Mouse (Mus musculus): ENCODE measurements around the gene Muc15. TPM values are rescaled to one million over a fixed set of nuclear protein-coding genes. Genes with fewer than 3 reads are reported as not detected.

Muc15 gene
- polyA plus RNA-seq, 1 experiment from 2014 or later, result not detected

DNA sequence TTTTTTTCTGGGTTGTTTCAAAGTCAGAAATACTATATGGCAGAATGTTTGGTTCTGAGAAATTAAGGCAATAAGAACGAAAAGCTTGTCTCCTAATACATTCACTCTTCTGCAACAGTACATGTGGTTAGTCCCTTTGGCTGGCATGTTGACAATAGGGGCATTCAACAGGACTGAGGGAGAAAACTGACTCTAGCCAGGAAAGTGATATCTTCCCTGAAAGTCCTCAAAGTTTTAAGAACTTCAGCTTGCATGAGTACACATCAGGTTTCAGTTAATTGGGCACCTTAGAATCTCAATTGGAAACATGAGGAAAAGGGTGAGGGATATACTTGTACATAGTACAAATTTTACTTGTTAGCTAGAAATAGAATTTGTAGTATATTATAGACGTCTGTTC lies 16.8 kb downstream of the Muc15 start:
- no peak overlapping the region for H3K9ac ChIP-seq (replicated peaks)
- 61% methylated on average over 2 of the region's 2 CpGs for WGBS (ENCODE audit: insufficient replicate concordance)
- ATAC-seq (no peak), DNase-seq (no peak)
- H3K4me2 ChIP-seq (ENCODE audit: low read depth, low read length), result no peak overlapping the region
- H3K27ac ChIP-seq (ENCODE audit: low read depth), result no peak overlapping the region
- H3K36me3 ChIP-seq (replicated peaks; ENCODE audit: insufficient read depth, low read length), result no peaks in the 10 kb centered on the region
- TF ChIP-seq EP300 (IDR thresholded peaks at IDR 0.05; ENCODE audit: low read depth), result no peak
- TF ChIP-seq CTCF (IDR thresholded peaks at IDR 0.05; ENCODE audit: low read depth), result no peak
- no peaks in the 10 kb centered on the region for H3K4me1 ChIP-seq (ENCODE audit: insufficient read depth)
- no peaks in the 10 kb centered on the region for H3K27me3 ChIP-seq (ENCODE audit: insufficient read depth, low read length)
- no peaks in the 10 kb centered on the region for H3K9me3 ChIP-seq (ENCODE audit: low read length)
- no peak overlapping the region for H3K4me3 ChIP-seq (ENCODE audit: low read depth, low read length)

DNA sequence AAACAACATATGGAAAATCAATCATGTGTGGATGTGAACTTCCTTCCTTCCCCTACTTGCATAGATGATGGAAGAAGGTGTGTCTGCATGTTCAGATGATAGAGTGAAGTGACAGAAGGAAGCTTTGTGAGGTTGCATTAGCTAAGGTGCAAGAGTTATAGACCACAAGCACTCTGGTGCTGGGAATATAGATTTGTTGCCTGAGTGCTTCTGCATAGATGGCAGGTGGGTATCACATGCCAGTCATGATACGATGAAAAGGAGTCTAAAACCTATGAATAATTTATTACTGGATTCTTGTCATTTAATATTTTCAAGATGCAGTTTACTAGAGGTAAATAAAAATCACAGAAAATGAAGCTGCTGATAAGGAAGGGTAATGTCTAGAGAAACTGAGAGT lies 18.6 kb downstream of the Muc15 start:
- DNase-seq (no peak), ATAC-seq (no peak)
- no peaks in the 10 kb centered on the region for H3K27me3 ChIP-seq (ENCODE audit: insufficient read depth, low read length)
- H3K36me3 ChIP-seq (replicated peaks; ENCODE audit: insufficient read depth, low read length), result no peaks in the 10 kb centered on the region
- no peaks in the 10 kb centered on the region for H3K4me1 ChIP-seq (ENCODE audit: insufficient read depth)
- TF ChIP-seq CTCF (IDR thresholded peaks at IDR 0.05; ENCODE audit: low read depth), result no peak
- no peak for TF ChIP-seq EP300 (IDR thresholded peaks at IDR 0.05; ENCODE audit: low read depth)
- no peak overlapping the region for H3K4me3 ChIP-seq (ENCODE audit: low read depth, low read length)
- H3K4me2 ChIP-seq (ENCODE audit: low read depth, low read length), result no peak overlapping the region
- H3K27ac ChIP-seq (ENCODE audit: low read depth), result no peak overlapping the region
- H3K9me3 ChIP-seq (ENCODE audit: low read length), result no peaks in the 10 kb centered on the region
- WGBS (ENCODE audit: insufficient replicate concordance), result 85% methylated on average over 1 of the region's 1 CpGs
- H3K9ac ChIP-seq (replicated peaks), result no peak overlapping the region

DNA sequence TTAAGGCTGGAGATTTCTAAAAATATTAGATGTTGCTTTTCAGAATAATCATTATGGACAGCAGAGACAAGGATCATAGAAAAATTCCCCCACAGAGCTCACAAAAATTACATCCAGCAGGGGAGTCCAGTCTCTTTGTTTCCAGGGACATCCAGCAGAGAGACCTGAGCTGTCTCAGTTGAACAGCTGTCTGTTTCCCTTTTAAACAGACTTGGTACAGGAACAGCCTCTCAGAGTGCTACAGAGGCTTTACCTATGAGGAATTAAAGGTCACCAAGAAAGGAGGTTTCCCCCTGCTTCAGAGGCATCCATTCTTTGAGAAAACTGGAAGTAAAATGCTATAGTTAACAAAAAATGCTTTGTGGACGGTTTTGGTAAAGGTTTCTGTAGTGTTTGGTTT lies 19.4 kb downstream of the Muc15 start:
- DNase-seq (no peak), ATAC-seq (no peak)
- Histone ChIP-seq H3K27me3 (ENCODE audit: insufficient read depth, low read length) (no peaks in the 10 kb centered on the region), H3K9me3 (ENCODE audit: low read length) (no peaks in the 10 kb centered on the region), H3K4me2 (ENCODE audit: low read depth, low read length) (no peak overlapping the region), H3K36me3 (replicated peaks; ENCODE audit: insufficient read depth, low read length) (no peaks in the 10 kb centered on the region), H3K9ac (replicated peaks) (no peak overlapping the region), H3K4me3 (ENCODE audit: low read depth, low read length) (no peak overlapping the region), H3K27ac (ENCODE audit: low read depth) (no peak overlapping the region), H3K4me1 (ENCODE audit: insufficient read depth) (no peaks in the 10 kb centered on the region)
- WGBS (ENCODE audit: insufficient replicate concordance), result 50% methylated on average over 1 of the region's 1 CpGs
- TF ChIP-seq CTCF (IDR thresholded peaks at IDR 0.05; ENCODE audit: low read depth) (no peak), EP300 (IDR thresholded peaks at IDR 0.05; ENCODE audit: low read depth) (no peak)

DNA sequence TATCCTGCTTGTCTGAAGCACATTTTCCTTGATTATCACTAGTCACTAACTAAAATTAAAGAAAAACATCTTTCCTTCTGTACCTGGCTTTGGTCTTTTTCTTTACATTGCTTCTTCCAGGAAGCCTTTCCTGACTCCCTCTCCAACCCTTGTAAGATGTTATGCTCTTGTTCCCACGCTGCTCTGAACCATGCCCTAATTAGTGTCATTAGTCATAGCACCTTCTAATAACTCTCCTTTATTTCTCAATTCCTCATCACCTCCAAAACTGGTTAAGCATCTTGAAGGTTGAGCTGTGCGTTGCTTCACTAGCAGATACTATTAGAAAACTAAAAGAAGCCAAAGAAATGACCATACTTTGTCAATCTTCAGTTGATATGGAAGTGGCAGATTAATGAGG lies 36.4 kb downstream of the Muc15 start:
- no peak for TF ChIP-seq EP300 (IDR thresholded peaks at IDR 0.05; ENCODE audit: low read depth)
- no peak for TF ChIP-seq CTCF (IDR thresholded peaks at IDR 0.05; ENCODE audit: low read depth)
- Histone ChIP-seq H3K27me3 (ENCODE audit: insufficient read depth, low read length) (no peaks in the 10 kb centered on the region), H3K4me1 (ENCODE audit: insufficient read depth) (no peaks in the 10 kb centered on the region), H3K27ac (ENCODE audit: low read depth) (no peak overlapping the region), H3K9ac (replicated peaks) (no peak overlapping the region), H3K4me3 (ENCODE audit: low read depth, low read length) (no peak overlapping the region), H3K9me3 (ENCODE audit: low read length) (no peaks in the 10 kb centered on the region), H3K36me3 (replicated peaks; ENCODE audit: insufficient read depth, low read length) (no peaks in the 10 kb centered on the region), H3K4me2 (ENCODE audit: low read depth, low read length) (no peak overlapping the region)
- WGBS (ENCODE audit: insufficient replicate concordance), result 63% methylated on average over 2 of the region's 2 CpGs
- ATAC-seq (no peak), DNase-seq (no peak)

DNA sequence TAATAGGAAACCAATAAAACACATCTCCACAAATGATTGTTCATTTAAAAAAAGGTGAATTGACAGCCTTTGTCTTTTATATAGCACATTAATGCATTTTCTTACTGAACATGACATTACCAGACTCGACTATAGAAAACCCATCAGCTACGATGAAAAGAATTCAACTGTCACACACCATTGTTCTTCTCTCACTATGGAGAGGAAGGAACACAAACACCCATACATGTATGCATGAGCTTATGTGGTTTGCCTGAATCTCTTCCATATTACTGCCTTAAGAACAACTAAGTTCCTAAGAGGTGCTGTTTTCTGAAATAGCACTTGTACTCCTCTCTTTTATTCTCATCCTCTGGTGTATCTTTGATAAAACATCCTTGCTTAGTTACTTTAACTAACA lies 38.3 kb downstream of the Muc15 start:
- H3K4me1 ChIP-seq (ENCODE audit: insufficient read depth), result no peaks in the 10 kb centered on the region
- no peak for TF ChIP-seq CTCF (IDR thresholded peaks at IDR 0.05; ENCODE audit: low read depth)
- no peak for TF ChIP-seq EP300 (IDR thresholded peaks at IDR 0.05; ENCODE audit: low read depth)
- H3K9ac ChIP-seq (replicated peaks), result no peak overlapping the region
- DNase-seq (no peak), ATAC-seq (no peak)
- H3K4me3 ChIP-seq (ENCODE audit: low read depth, low read length), result no peak overlapping the region
- no peak overlapping the region for H3K27ac ChIP-seq (ENCODE audit: low read depth)
- no peaks in the 10 kb centered on the region for H3K27me3 ChIP-seq (ENCODE audit: insufficient read depth, low read length)
- H3K9me3 ChIP-seq (ENCODE audit: low read length), result no peaks in the 10 kb centered on the region
- no peaks in the 10 kb centered on the region for H3K36me3 ChIP-seq (replicated peaks; ENCODE audit: insufficient read depth, low read length)
- H3K4me2 ChIP-seq (ENCODE audit: low read depth, low read length), result no peak overlapping the region
- WGBS (ENCODE audit: insufficient replicate concordance), result 68% methylated on average over 2 of the region's 2 CpGs

DNA sequence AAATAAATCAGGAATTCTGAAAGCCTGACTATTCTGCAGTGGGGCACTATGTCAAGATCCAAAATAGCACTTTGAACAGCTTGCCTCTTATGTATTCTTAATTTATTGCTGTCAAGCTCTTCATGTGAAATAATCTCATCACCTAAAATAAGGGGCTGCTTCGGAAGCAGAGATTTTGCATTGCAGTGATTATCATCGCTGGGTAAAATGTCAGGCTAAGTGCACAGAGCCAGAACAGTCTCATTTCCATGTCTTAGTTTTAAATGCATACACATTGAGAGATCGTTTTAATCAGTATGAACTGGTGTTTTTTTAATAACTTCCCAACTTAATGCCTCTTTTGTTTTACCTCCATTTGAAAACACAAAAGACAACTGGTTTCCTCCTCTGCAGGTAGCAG lies 66.3 kb downstream of the Muc15 start:
- 76% methylated on average over 3 of the region's 3 CpGs for WGBS (ENCODE audit: insufficient replicate concordance)
- TF ChIP-seq EP300 (IDR thresholded peaks at IDR 0.05; ENCODE audit: low read depth) (no peak), CTCF (IDR thresholded peaks at IDR 0.05; ENCODE audit: low read depth) (no peak)
- H3K27me3 ChIP-seq (ENCODE audit: insufficient read depth, low read length), result no peaks in the 10 kb centered on the region
- no peak overlapping the region for H3K4me2 ChIP-seq (ENCODE audit: low read depth, low read length)
- no peak for ATAC-seq
- H3K36me3 ChIP-seq (replicated peaks; ENCODE audit: insufficient read depth, low read length), result no peaks in the 10 kb centered on the region
- DNase-seq, result no peak
- no peaks in the 10 kb centered on the region for H3K4me1 ChIP-seq (ENCODE audit: insufficient read depth)
- no peaks in the 10 kb centered on the region for H3K9me3 ChIP-seq (ENCODE audit: low read length)
- H3K4me3 ChIP-seq (ENCODE audit: low read depth, low read length), result no peak overlapping the region
- no peak overlapping the region for H3K27ac ChIP-seq (ENCODE audit: low read depth)
- no peak overlapping the region for H3K9ac ChIP-seq (replicated peaks)

Other genes with a start within 250 kb of the Muc15 start
- gene Slc5a12, start 124.0 kb upstream of the Muc15 start, polyA plus RNA-seq (2015; fragmentation: Nextera tagmentation; extraction: Ambion mirVana), result not detected in 2 replicates
- not detected in 2 replicates for gene Ano3, start 229.6 kb downstream of the Muc15 start, polyA plus RNA-seq (2015; fragmentation: Nextera tagmentation; extraction: Ambion mirVana)

All from liver, postnatal 0 days (tissue).